Mouse (Mus musculus) left cerebral cortex, adult 2 months (tissue): Measurements from ENCODE around the gene Hoxa6. TPM values are rescaled to one million over a fixed set of nuclear protein-coding genes. Genes with fewer than 3 reads are reported as not detected.

Experiments
- DNase-seq, 2 experiments: peaks; one replicate each; pipeline ENCODE4 v3.0.0; 2021 to 2022; ENCODE audit warnings: low spot score in 2 of 2, mixed read lengths in 1 of 2; ENCODE audit errors: extremely low spot score in 1 of 2
- H3K27ac ChIP-seq: fragments of 200-600 bp; 2 replicates; pipeline ENCODE4 v1.8.1; 2022
- H3K4me3 ChIP-seq: fragments of 200-600 bp; 2 replicates; pipeline ENCODE4 v1.8.1; 2022
- CTCF ChIP-seq: fragments of 200-600 bp; IDR thresholded peaks from 2 replicates; pipeline ENCODE4 v1.8.1; 2022; ENCODE audit warnings: antibody characterized with exemption, mild to moderate bottlenecking, moderate library complexity
- intact Hi-C: fragments of 180-260 bp; cut with DNase I; formaldehyde crosslinking; loops from one replicate; pipeline ENCODE4 v1.15.1; 2025
- long read RNA-seq, 2 experiments: library from polyadenylated mRNA; stranded (forward); transcript quantifications; one replicate each; pipeline ENCODE4 v2.0.0; 2021; ENCODE audit warnings: borderline mapping rate in 2 of 2
- total RNA-seq, 2 experiments: library from RNA; stranded (reverse); gene quantifications; 2 replicates each; pipeline ENCODE4 v1.2.3; 2021

The Hoxa6 gene
- not detected for total RNA-seq
- long read RNA-seq, experiment 1 = 0 reads
- long read RNA-seq, experiment 2 = 0 reads

DNA sequence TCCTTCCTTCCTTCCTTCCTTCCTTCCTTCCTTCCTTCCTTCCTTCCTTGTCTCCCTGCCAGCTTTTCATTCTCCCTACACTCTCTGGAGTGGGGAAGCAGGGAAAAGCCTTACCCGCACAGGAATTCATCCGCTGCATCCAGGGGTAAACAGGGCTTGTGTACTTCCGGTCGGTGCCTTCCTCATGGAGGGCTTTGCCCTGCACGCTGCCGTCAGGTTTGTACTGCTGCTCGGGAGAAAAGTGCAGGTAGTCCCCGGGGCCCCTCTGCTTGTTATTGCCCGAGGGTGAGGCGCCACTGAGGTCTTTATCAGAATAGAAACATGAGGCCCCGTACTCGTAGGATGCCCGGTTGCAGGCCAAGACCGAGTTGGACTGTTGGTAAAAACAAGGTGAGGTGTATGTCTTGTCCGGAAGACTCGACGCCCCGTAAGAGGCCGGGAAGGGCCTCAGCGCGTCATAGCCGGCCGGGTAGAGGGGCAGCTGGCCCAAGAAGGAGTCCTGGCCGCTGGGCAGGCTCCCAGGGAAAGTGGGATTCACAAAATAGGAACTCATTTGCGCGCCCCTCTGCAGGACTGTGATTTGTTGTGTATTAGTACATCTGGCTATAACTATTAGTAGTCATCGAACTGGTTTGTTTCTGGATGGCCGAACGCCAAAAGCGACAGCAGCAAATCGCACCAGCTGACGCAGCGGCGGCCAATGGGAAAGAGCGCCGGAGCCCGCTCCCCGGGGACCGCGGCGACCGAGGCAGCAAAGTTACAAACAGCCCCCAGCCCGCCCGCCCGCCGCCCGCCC lies at the start of gene Hoxa6:
TSS of gene Hoxa6 (minus strand) at position 651 of the 796 bp plus-strand sequence.
- Histone ChIP-seq H3K4me3 (no peak within 1 kb of the TSS), H3K27ac (no peak within 1 kb of the TSS)
- no peak for TF ChIP-seq CTCF
- no peak for DNase-seq
- intact Hi-C loops = no loop called here

DNA sequence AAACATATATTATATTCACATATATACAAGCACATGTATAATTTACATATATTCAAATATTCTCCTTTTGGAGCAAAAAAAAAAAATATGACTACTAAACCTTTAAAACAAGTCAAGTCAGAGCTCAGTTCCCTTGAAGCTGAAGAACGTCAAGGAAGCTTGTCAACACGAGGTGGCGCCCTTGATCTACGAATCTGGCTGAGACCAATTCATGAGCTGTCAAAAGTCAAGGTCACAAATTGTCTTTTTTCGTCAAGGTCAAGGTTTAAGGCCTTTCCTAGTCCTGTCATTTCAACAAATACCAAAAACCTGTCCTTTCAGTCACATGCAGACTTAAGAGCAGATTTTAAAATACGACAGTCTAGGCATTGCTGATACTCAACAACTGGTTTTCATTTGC lies 48.4 kb upstream of the Hoxa6 start:
- peak; percentile 74 for TF ChIP-seq CTCF
- Histone ChIP-seq H3K27ac (no peak overlapping the region), H3K4me3 (no peak overlapping the region)
- DNase-seq = peak; percentile 55 to 67
- intact Hi-C loops = loop anchor here (2.0 to 5.0 kb wide), 6 partner anchors 55 to 710 kb away; partner anchors contain the start of gene Evx1

DNA sequence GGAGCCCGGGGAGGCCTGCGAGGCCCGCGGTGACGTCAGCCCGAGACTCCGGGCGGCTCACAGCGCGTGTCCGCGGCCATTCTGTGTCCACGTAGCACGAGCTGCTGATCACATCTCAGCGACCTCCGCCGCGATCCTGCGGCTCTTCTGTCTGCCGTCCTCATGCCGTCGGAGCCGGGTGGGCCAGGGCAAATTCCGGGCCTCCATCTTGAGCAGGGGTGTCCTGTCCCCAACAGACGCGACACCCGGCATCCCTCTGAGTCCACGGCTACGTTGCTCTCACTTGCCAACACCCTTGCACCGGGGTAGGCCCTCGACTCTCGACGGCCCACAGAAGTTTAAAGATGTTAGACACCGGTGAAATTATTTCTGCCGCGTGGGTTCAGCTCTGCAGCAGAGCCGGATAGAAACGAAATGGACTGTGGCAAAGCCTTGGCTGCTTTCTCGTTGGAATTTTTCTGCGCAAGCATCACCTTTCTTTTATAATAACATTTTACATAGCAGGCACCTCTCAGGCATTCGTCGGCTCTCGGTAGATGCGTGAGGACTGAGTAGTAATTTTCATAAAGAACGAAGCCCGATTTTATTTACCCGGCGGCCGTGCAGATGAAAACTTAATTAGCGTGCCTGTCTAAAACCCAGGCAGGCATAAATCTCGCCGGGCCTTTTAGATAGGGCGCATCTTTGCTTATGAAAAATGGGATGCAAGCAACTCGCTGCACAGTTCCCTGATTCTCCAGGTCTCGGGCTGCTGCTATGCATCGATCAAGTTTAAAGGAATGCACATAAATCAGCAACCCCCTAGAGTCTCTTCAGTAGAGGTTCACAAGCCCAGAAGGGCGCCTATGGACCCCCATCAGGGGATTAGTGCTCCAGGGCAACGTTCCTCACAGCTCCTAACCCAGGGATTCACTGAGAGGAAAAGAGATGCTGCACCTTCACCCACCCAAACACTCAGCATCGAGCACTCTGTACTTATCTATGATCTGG lies 45.3 kb upstream of the Hoxa6 start:
- no peak for DNase-seq
- no peak overlapping the region for H3K4me3 ChIP-seq
- intact Hi-C loops = no loop called here
- no peak overlapping the region for H3K27ac ChIP-seq
- no peak for TF ChIP-seq CTCF

DNA sequence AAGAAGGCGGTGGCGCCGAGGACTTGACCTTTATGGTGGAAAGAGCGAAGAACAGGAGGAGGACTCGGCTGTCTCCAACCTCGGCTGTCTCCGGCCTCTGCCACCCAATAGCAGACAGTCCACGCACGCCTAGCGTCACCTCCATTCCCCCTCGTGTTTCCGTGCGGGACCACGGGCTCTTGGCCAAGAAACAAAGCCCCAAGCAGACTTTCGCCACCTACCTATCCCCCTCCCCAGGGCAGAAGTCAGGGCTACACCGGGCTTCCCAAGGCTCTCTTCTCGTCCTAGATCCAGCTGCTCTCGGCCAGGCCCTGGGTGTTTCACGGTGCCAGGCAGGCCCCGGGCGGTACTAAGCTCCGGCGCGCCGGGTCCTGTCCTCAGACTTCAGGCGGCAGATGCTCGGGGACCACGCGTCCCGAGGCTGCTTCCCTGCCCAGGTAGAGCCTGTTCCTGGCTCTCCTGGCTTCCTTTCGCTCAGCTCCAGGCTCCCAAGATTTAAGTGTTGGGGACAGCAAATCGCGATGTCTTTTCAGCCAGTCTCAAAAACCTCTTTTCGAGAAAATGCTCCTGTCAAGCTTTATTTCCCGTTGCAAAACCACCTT lies 44.4 kb upstream of the Hoxa6 start:
- DNase-seq = no peak
- H3K4me3 ChIP-seq = no peak overlapping the region
- intact Hi-C loops = no loop called here
- TF ChIP-seq CTCF = no peak
- H3K27ac ChIP-seq = no peak overlapping the region

DNA sequence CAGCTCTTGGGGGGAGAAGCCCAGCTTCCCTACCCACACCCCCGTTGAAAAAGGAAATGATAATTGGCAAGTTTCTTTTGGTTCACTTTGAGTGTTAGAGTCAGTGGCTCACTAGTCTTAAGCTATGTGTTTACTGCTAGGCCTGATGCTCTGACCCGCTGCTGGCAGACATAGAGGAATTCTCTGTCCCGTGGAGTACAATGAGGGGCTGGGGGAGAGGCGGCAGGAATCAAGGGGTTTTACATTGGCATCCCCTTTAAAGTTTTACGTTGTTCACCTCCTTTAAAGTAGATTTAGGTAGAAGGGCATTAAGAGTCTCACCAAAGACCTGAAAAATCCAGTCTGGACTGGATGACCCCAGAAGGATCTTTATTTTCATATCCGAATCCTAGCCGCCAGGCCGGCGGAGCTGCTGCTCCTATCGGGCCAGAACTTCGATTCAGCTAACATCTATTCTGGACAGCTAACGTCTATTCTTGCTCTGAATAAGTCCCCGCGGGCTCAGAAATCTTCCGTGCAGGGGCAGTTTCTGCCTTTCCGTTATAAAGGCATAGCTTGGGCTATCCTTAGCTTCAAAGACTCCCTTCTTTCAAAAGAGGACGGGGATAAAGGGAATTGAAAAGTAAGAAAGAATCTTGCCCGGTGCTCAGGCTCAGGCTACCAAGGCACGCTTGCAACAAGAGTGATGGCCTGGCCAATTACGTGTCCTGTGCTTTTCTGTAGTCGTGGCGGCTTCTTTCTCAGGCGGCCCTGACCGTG lies 43.7 kb upstream of the Hoxa6 start:
- DNase-seq = no peak
- Histone ChIP-seq H3K4me3 (no peak overlapping the region), H3K27ac (no peak overlapping the region)
- TF ChIP-seq CTCF = no peak
- intact Hi-C loops = no loop called here

DNA sequence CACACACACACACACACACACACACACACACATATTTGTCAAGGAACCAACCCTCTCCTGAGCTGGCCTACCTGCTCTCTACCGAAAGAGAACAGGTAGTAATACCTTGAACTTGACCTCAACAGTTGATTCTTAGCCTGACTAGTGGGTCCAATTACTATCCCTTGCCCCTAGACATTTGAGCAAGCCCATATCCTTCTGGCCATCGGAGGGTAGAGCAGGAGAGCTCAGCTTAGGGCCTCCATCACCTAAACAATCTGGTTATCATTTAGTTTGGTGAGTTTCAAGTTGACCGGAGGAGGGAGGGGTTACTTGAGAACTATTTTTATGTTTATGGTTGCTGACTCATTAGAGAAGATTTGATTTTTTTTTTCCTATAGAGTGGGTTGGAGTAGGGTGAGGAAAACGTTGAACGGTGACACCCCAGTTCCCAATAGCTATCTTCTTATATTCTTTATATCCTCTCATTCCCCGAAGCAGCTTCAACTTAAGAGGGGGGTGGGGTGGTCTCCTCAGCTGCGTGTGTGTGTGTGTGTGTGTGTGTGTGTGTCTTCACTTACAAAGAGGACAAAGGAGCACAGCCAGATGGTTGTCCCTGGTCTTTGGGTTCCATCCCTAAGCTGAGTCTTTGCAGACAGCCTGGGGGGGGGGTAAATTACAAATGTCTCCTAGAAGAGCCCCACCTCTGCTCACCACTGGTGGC lies 42.8 kb upstream of the Hoxa6 start:
- no peak for DNase-seq
- no peak overlapping the region for H3K27ac ChIP-seq

DNA sequence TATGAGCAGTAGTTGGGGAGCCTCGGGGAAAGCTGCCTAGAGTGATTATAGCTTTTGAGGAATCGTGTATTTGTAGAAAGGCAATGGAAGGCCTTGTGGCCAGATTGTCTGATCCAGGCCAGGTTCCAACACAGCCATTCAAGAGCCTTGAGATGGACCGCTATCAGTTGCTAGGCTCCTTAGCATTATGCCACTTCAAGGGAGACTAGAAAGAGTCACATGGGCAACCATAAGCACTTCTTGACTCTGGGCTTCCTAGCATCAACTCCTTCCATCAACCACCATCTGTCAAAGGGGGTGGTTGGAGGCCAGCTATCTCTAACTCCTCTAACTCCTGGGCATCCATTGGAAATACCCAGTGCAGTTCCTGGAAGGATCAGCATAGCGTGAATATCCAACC lies 41.3 kb upstream of the Hoxa6 start:
- no peak overlapping the region for H3K4me3 ChIP-seq
- DNase-seq = no peak
- H3K27ac ChIP-seq = no peak overlapping the region
- TF ChIP-seq CTCF = no peak
- intact Hi-C loops = no loop called here

More for the DNA sequence above, 42.8 kb upstream of the Hoxa6 start:
- TF ChIP-seq CTCF = no peak
- no peak overlapping the region for H3K4me3 ChIP-seq
- intact Hi-C loops = no loop called here

DNA sequence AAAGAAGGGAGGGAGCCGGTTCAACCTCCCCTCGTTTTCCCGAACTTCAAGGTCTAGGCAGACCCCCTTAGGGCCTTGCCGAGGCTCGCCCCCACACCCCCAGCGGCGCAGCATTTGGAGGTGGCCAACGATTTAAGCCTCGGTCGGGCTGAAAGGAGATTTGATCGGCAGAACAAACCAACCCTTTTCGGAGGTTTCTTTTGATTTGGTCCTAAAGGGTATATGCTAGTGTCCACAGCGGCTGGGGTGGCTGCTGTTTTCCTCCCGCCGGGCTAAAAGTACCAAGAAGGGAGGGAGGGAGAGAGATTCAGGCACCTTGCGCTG lies 40.9 kb upstream of the Hoxa6 start:
- Histone ChIP-seq H3K27ac (no peak overlapping the region), H3K4me3 (no peak overlapping the region)
- no peak for DNase-seq
- intact Hi-C loops = no loop called here
- TF ChIP-seq CTCF = no peak

DNA sequence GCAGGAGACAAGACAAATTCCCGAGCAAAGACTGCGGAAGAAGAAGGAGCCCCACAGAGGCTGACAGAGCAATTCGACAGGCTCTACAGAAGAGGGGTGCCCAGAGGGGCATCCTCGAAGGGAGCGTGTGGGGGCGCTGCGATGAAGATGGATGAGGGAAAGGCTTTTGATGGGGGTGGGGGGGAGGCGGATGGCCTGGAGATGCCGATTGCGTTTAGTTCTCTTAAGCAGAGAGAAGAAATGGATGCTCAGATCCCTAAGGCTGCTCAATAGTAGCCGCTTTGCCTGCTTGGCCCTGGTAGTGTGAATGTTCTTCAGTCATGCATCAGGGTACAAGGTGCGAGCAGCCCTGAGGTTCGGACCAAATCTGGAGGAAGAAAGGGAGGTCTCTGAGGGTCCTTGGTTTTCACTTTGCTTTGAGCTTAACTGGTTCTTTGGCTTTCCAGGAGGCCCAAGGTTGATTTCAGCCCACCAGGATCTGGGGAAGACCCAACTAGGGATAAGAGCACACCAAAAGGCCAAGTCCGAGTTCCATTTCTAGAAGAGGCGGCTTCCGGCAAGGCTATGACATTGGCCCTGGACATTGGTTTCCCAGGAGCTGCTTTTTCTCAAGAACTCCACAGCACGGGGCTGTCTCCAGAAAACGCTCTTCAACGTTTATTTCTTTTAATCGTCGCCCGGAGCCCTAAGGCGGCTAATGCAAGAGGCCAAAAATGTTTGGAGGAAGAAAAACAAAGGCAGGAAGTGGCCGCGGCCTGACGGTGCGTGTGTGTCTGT lies 40.3 kb upstream of the Hoxa6 start:
- TF ChIP-seq CTCF = no peak
- Histone ChIP-seq H3K4me3 (no peak overlapping the region), H3K27ac (no peak overlapping the region)
- intact Hi-C loops = no loop called here
- no peak for DNase-seq
